Mouse (Mus musculus) liver, postnatal 0 days (tissue): ENCODE measurements around the gene Trim60. TPM values are rescaled to one million over a fixed set of nuclear protein-coding genes. Genes with fewer than 3 reads are reported as not detected.

Experiments
- ATAC-seq: fragments of 200-750 bp; cut with Nextera tagmentation; 2 replicates; pipeline ENCODE4 v1.8.0; 2017; ENCODE audit warnings: mild to moderate bottlenecking, moderate library complexity
- DNase-seq: peaks from one replicate; pipeline ENCODE4 v3.0.0-alpha.2; 2016
- H3K27ac ChIP-seq: fragments of 300-500 bp; sonication (generic); 2 replicates; pipeline ENCODE4 v1.5.1; 2014; ENCODE audit warnings: antibody characterized with exemption, moderate library complexity, mild to moderate bottlenecking, low read depth
- H3K27me3 ChIP-seq: fragments of 300-500 bp; sonication (generic); 2 replicates; pipeline ENCODE4 v1.6.1; 2014; ENCODE audit warnings: low read length, control low read depth, mixed read lengths; ENCODE audit not compliant: insufficient read depth
- H3K36me3 ChIP-seq: fragments of 300-500 bp; sonication (generic); replicated peaks from 2 replicates; pipeline ENCODE4 v1.6.1; 2014; ENCODE audit warnings: mild to moderate bottlenecking, control low read depth, low read length, moderate library complexity, mixed read lengths; ENCODE audit not compliant: insufficient read depth
- H3K4me1 ChIP-seq: fragments of 300-500 bp; sonication (generic); 2 replicates; pipeline ENCODE4 v1.6.1; 2014; ENCODE audit warnings: antibody characterized with exemption, mild to moderate bottlenecking, control low read depth; ENCODE audit not compliant: insufficient read depth
- H3K4me2 ChIP-seq: fragments of 300-500 bp; sonication (generic); 2 replicates; pipeline ENCODE4 v1.6.1; 2014; ENCODE audit warnings: low read depth, mild to moderate bottlenecking, low read length, moderate library complexity, mixed read lengths
- H3K4me3 ChIP-seq: fragments of 300-500 bp; sonication (generic); 2 replicates; pipeline ENCODE4 v1.5.1; 2014; ENCODE audit warnings: low read depth, low read length
- H3K9ac ChIP-seq: fragments of 300-500 bp; sonication (generic); replicated peaks from 2 replicates; pipeline ENCODE4 v1.6.1; 2014; ENCODE audit warnings: mild to moderate bottlenecking, moderate library complexity
- H3K9me3 ChIP-seq: fragments of 300-500 bp; sonication (generic); 2 replicates; pipeline ENCODE4 v1.6.1; 2016; ENCODE audit warnings: mild to moderate bottlenecking, control low read depth, low read length, mixed read lengths
- CTCF ChIP-seq: sonication (generic); IDR thresholded peaks from 2 replicates; pipeline ENCODE4 v1.5.1; 2016; ENCODE audit warnings: antibody characterized with exemption, low read depth
- EP300 ChIP-seq: IDR thresholded peaks from 2 replicates; pipeline ENCODE4 v1.6.1; 2016; ENCODE audit warnings: antibody characterized with exemption, low read depth, mild to moderate bottlenecking
- WGBS: fragments of 180-500 bp; shearing (Covaris S2); extraction: QIAGEN DNeasy Blood & Tissue Kit; methylation state at CpG from one replicate; pipeline ENCODE4 v1.1.7; 2014; ENCODE audit not compliant: insufficient replicate concordance; 5-methylcytosine and 5-hydroxymethylcytosine counted together
- polyA plus RNA-seq: library from polyadenylated mRNA; unstranded; fragments of >200 nt; fragmentation: Nextera tagmentation; extraction: Ambion mirVana; gene quantifications from 2 replicates; pipeline ENCODE4 v1.2.1, GENCODE M21; 2015

The Trim60 gene
- polyA plus RNA-seq, 1 experiment from 2014 or later = not detected

GRCm38 (mm10) chr8:64952101-64952500 is 66.3 kb downstream of the Trim60 start:
- H3K27me3 ChIP-seq = no peaks in the 10 kb centered on the region
- no peak for ATAC-seq
- TF ChIP-seq CTCF (no peak), EP300 (no peak)
- H3K9me3 ChIP-seq = no peaks in the 10 kb centered on the region
- no peaks in the 10 kb centered on the region; the same call in 1 of the 2 replicates for H3K36me3 ChIP-seq
- peaks cover 4% of the 10 kb centered on the region; the same call in 1 of the 2 replicates for H3K4me1 ChIP-seq
- no peak overlapping the region for H3K4me3 ChIP-seq
- H3K27ac ChIP-seq = no peak overlapping the region
- WGBS = 89% methylated on average over 6 of the region's 6 CpGs
- no peak for DNase-seq
- no peak overlapping the region for H3K9ac ChIP-seq
- H3K4me2 ChIP-seq = no peak overlapping the region

Other genes with a start within 250 kb of the Trim60 start
- 6.2 and 6.7 TPM in 2 replicates for gene Klhl2, start 168.6 kb downstream of the Trim60 start, polyA plus RNA-seq
- gene Tmem192, start 71.4 kb downstream of the Trim60 start, polyA plus RNA-seq = 18.4 and 20.2 TPM in 2 replicates
- gene Trim75, start 30.8 kb downstream of the Trim60 start, polyA plus RNA-seq = not detected in 2 replicates
- gene Trim61, start 61 bp downstream of the Trim60 start, polyA plus RNA-seq = not detected in 2 replicates
- 0.46 and 0.50 TPM in 2 replicates for gene Apela, start 18.8 kb upstream of the Trim60 start, polyA plus RNA-seq
- not detected in 2 replicates for gene Gm10663, start 56.4 kb upstream of the Trim60 start, polyA plus RNA-seq
- 0.20 and 0.27 TPM in 2 replicates for gene BC030870, start 111.0 kb upstream of the Trim60 start, polyA plus RNA-seq